Mouse (Mus musculus): ENCODE results near the gene Dpp6.

The Dpp6 gene

DNA sequence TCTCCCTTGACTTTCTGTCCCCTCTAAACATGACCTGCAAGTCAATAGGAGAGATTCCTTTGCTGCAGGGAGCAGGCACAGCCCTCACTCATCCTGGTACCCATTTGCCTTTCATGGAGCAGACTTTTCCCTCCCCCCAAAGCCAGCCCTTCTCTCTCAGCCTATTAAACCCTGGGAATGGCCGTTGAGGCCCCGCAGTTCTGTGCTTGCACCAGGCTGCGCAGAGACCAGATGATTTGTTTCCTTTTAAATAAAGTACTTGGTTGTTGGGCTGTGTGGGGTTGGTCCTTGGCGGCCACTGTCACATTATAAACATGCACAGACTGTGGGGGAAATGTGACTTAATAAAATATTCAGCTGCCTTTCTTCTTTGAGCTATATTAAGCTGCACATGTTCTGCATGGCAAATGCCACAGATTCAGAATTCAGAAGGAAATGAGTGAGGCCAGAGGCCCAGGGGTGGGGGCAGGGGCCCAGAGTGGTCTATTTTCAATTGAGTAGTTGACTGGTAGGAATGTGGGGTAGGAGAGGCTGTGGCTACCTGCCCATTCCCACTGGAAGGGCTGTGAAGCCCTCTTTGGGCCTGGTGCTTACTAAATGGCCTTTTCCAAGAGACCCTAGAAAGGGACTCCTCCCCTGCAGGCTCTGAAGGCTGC lies 489.6 kb downstream of the Dpp6 start:
- DNase-seq, result no peak

- no peak for DNase-seq
Observed at GRCm38 (mm10) chr5:27310217-27310616, 493.2 kb downstream of the Dpp6 start.

DNA sequence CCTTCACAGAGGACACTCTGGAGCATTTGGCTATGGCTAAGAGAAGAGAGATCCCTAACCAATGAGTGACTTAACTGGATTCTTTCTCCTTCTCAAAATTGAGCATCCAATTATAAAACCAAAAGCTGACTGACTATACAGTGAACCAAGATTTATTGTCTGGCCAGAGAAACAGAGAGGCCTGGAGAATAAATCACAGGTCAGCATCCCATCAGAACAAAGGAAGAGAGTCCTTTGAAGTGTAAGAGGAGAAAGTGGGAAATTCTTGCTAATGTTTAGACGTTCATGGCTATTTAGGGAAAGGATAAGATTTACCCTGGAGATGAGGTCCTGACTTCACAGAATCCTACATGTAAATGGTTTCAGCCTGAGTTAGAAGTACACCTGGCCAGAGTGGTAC lies 499.7 kb downstream of the Dpp6 start:
- DNase-seq, result no peak

- no peak for DNase-seq
Observed at GRCm38 (mm10) chr5:27317264-27317663, 500.3 kb downstream of the Dpp6 start.

- DNase-seq, result no peak
Observed at GRCm38 (mm10) chr5:27317832-27318231, 500.8 kb downstream of the Dpp6 start.

DNA sequence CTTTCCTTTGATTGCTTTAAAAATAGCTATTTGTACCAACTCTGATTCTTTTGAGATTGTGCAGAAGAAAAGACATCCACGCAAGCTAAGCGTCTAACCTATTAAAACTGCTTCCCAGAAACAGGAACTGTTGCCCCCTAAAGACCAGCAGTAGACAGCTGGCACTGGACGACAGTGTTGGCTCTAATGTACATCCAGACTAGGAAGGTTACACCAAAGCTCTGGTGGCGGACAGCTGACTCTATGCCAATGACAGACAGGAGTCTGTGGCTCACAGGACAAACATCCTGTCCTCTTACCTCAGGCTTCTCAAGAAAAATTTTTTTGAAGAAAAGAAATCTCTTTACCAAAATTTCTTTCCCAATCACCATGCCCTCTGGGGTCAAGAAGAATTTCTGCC lies 502.7 kb downstream of the Dpp6 start:
- no peak for DNase-seq

- no peak for DNase-seq
Observed at GRCm38 (mm10) chr5:27322895-27323792, 506.1 kb downstream of the Dpp6 start.

DNA sequence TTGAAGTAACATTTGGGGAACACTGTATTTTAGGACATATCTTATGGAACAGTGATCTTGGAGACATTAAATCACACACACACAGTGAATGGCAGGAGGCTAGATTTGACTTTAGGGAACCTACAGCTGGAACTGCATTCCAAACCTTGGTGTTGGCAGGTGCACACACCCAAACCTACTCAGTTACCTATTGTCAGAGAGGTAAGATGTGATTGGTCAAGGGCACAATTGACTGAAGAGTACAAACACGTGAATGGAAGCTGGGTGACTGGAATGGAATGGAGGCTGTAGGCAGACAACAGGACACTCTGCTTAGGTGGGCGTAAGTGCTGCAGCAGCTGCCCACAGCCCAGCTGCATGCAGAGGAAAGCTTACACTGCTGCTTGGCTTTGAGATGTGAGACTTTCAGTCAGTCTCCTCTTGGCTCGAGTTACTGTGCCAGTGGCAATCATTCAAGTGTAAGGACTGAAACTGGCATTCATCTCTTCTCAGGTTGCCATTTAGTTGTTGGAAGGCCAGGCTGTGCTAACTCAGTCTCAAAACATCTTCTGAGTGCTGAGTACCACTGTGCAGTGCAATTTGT lies 507.4 kb downstream of the Dpp6 start:
- DNase-seq, result no peak

DNA sequence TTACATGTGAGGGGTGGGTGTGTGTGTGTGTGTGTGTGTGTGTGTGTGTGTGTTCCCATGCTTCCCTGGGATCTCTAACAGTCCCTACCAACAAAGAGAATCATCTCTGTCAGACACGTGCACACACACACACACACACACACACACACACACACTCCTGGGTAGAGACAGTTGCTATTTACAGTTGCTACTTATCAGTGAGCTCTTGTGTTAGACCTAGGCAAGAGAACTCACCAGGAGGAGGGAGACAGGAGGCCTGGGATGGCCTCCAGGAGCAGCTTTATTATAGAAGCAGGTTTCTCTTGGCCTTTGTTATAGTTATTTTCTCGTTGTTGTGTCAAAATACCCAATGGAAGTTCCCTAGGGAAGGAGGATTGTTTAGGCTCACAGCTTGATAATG lies 519.7 kb downstream of the Dpp6 start:
- DNase-seq, result no peak

DNA sequence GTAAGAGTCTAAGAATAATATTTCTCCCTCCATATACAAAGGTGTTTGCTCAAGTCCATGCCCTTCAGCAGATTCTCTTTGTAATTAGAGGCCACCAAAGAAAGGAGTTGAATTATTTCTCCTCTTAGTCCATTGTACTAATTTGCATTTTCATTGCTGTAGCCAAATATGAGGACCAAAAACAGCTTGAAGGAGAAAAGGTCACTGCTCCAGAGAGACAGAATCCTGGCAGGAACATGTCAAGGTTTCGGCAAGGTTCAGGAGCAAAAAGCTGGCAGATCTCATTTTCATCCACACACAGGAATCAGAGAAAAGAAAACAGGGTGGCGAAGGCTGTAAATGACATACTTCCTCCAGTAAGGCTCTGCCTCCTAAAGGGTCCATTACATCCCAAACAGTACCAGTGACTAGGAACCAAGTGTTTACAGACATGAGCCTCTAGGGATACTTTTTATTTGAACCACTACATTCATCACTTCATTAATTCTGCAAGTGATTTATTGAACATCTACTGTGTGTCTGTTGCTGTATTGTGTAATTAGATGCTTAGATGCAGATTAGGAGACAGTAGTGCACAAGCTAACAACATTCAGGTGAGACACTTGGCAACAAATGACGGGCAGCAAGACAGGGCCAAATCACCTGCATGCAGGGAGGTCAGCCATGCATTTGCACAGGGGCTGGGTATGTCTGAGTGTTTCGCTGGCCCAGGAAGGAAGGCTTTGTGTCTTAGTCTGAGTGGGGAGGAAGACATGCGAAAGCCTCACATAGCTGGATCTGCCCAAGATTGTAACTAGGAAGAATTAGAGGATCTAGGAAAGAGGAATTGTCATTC lies 522.4 kb downstream of the Dpp6 start:
- DNase-seq, result no peak

- DNase-seq, result no peak
Observed at GRCm38 (mm10) chr5:27342276-27342675, 525.3 kb downstream of the Dpp6 start.

DNA sequence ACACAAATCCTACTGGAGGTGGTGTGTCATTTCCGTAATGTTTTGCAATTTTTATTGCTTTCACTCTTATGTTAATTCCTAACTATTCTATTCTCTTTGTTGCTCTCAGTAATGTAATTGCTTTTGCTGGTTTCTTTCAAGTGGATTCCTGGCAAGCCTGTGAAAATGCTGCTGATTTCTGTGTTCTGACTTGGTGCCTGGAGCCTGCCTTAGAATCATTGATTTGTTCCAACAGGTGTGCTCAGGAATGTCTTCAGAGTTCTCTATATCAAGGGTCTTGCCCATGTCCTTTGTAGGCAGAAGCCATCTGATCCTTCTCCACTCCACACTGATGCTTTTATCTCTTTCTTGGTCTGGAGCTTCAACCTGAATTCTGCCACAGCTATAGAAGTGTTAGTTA lies 526.6 kb downstream of the Dpp6 start:
- no peak for DNase-seq

GRCm38 (mm10) chr5:27348181-27349095 lies 531.4 kb downstream of the Dpp6 start:
- no peak for DNase-seq

DNA sequence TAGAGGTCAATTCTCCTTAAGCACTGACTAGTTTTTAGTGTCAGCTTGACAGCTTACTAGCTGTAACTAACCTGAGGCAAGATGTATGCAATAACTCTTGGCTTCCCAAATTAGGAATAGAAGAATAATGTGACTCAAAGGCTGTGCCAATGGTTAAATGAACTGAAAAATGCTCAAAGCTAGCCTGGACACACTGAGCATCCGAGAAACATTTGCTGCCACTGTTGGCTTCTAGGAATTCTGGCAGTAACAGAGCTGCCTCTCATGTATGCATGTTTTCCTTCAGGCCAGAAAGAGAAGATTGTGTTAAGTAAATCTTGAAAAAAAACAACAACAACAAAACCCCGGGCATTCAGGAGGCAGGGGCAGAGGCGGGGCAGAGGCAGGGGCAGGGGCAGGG lies 540.6 kb downstream of the Dpp6 start:
- DNase-seq, result no peak

GRCm38 (mm10) chr5:27365946-27366345 lies 548.9 kb downstream of the Dpp6 start:
- no peak for DNase-seq

DNA sequence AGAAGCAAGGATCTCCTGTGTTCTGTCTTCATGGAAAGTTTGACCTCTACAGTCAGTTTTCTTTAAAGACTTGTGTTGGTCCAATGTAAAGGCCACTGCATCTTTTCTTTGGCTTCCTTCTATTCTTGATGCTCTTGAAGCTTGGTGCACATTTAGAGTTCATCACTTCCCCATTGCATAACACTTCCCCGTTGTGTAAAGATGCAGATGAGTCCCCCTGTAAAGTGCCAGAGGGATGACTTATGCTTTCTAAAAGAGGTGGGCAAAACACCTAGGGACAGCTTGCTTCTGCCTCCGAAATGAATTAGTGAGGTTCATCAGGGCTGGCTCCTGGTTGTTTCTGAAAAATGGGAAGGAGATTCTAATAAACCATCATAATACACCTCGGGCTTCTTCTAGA lies 553.8 kb downstream of the Dpp6 start:
- DNase-seq, result no peak

DNA sequence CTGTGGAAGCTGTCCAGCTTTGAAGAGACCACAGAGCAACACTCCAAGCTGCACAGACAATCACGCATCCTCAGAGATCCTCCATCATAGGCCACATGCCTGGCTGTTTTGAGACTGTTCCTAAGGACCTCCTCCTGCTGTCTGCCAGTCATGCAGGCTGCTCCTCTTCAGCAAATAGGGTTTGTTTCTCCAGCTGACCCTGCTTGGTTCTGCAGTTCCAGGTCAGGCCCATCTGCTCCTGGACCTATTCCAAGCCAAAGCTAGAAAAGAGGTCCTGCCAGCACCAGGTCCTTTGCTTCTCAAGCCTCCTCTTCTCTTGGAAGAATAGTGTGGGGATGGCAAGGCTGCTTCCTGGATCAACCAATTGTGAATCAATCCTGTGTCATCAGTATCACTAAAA lies 556.9 kb downstream of the Dpp6 start:
- no peak for DNase-seq

- DNase-seq, result no peak
Observed at GRCm38 (mm10) chr5:27375841-27376240, 558.8 kb downstream of the Dpp6 start.

- DNase-seq, result no peak
Observed at GRCm38 (mm10) chr5:27380656-27381385, 563.8 kb downstream of the Dpp6 start.

DNA sequence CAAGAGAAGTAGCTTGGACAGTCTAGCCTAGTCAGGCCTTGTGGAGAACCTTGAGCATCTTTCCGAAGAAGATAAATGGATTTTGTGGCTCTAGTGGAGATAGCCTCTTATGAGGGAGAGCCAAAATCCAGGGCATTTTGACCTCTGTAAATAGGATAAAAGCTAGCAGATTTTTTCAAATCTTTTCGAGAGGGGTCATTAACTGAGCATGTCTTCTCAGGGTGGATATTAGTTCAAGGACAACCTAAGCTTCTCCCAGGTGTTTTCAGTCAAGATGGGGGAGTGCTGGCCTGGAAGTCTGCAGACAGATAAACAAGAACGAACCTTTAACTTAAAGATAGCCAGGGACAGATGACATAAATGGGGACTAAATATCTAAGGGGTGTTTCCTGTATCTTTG lies 581.4 kb downstream of the Dpp6 start:
- no peak for DNase-seq

DNA sequence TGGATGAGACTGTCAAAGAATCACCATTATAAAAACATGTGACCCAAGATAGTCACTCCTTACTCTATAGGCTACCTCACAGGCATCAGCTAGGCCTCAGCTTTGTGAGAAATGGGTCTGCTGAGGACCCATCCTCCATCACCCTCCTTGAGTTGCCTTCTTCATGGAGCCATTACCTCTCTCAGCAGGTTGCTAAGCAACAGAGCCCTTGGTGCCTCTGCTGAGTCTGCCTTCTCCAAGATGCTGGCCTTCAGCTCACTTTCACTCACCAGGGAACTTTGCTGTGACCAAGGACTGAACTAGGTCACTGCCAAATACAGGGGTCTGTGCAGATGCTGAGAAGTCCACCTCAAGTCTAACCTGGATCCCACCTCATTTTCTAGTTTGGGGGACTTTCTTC lies 582.1 kb downstream of the Dpp6 start:
- DNase-seq, result no peak
